Mouse (Mus musculus): ENCODE measurements at regions not wholly inside any gene's neighbourhood (a gene's known extent, or its start where the extent isn't known, plus 50 kb on each side); places are given as distances from the start of the nearest gene placed in this dataset.

- in situ Hi-C loops (cut with MboI; ENCODE audit: low pct_ligation_motif_present, low pct_unique_long_range_greater_than_20kb, low sequenced_read_pairs), result no loop called here
- no peaks in the 10 kb centered on the region for H3K36me3 ChIP-seq (replicated peaks in 1 of 2; ENCODE audit: control insufficient read depth in 1 of 2, insufficient read depth in 1 of 2, low read length in 1 of 2)
- DNase-seq (ENCODE audit: extremely low read depth), result no peak
- H3K4me1 ChIP-seq (ENCODE audit: control insufficient read depth in 1 of 2, insufficient read depth in 2 of 2), result no peaks in the 10 kb centered on the region
- no peaks in the 10 kb centered on the region for H3K9me3 ChIP-seq (replicated peaks; ENCODE audit: low read length)
- no peaks in the 10 kb centered on the region for H3K79me2 ChIP-seq (replicated peaks; ENCODE audit: control insufficient read depth, extremely low read depth, insufficient read depth, poor library complexity, severe bottlenecking)
- H3K9ac ChIP-seq (ENCODE audit: insufficient read depth, low read depth), result no peak overlapping the region
- no peak for TF ChIP-seq ZKSCAN1 (IDR thresholded peaks at IDR 0.05; ENCODE audit: borderline replicate concordance, low read depth, low read length)
- TF ChIP-seq POLR2A (IDR thresholded peaks at IDR 0.05; ENCODE audit: low read depth, low read length), result no peak
- no peak for TF ChIP-seq CHD1 (IDR thresholded peaks at IDR 0.05; ENCODE audit: low read depth, low read length)
- no peak for TF ChIP-seq RCOR1 (conservative IDR thresholded peaks at IDR 0.05; ENCODE audit: low read depth, low read length)
- no peak for TF ChIP-seq KAT2A (IDR thresholded peaks at IDR 0.05; ENCODE audit: insufficient replicate concordance, low read length)
- TF ChIP-seq SIN3A (IDR thresholded peaks at IDR 0.05; ENCODE audit: low read length), result no peak
- TF ChIP-seq IRF4 (IDR thresholded peaks at IDR 0.05; ENCODE audit: low read depth, low read length), result no peak
- no peak for TF ChIP-seq PAX5 (IDR thresholded peaks at IDR 0.05; ENCODE audit: low read length)
- no peak for TF ChIP-seq ELF1 (IDR thresholded peaks at IDR 0.05; ENCODE audit: low read depth, low read length)
- TF ChIP-seq NRF1 (IDR thresholded peaks at IDR 0.05; ENCODE audit: low read depth, low read length), result no peak
- no peak for TF ChIP-seq CHD2 (IDR thresholded peaks at IDR 0.05; ENCODE audit: low read length)
- TF ChIP-seq SMC3 (IDR thresholded peaks at IDR 0.05; ENCODE audit: low read depth, low read length), result no peak
- TF ChIP-seq RAD21 (IDR thresholded peaks at IDR 0.05; ENCODE audit: low read depth, low read length), result no peak
- no peak for TF ChIP-seq NELFE (IDR thresholded peaks at IDR 0.05; ENCODE audit: low read depth, low read length)
- no peak for TF ChIP-seq HCFC1 (IDR thresholded peaks at IDR 0.05; ENCODE audit: low read depth, low read length)
- TF ChIP-seq ZC3H11A (IDR thresholded peaks at IDR 0.05; ENCODE audit: low read depth, low read length), result no peak
- TF ChIP-seq CTCF (conservative IDR thresholded peaks at IDR 0.05 in 1 of 2, IDR thresholded peaks at IDR 0.05 in 1 of 2; ENCODE audit: low read depth in 2 of 2, low read length in 2 of 2), result no peak
- no peak for TF ChIP-seq USF2 (conservative IDR thresholded peaks at IDR 0.05; ENCODE audit: low read depth, low read length)
- no peak for TF ChIP-seq MAX (IDR thresholded peaks at IDR 0.05; ENCODE audit: low read length)
- TF ChIP-seq E2F4 (IDR thresholded peaks at IDR 0.05; ENCODE audit: insufficient replicate concordance, low read depth, low read length), result no peak
- no peak overlapping the region for H3K4me3 ChIP-seq (replicated peaks in 1 of 3; ENCODE audit: low read depth in 2 of 3, low read length in 2 of 3, poor library complexity in 1 of 3)
- H3K4me2 ChIP-seq (ENCODE audit: insufficient read depth, low read depth, poor library complexity, severe bottlenecking), result no peak overlapping the region
- no peaks in the 10 kb centered on the region for H3K27me3 ChIP-seq (replicated peaks)
- no peak overlapping the region for H3K27ac ChIP-seq (ENCODE audit: insufficient read depth, low read depth)
- dilution Hi-C loops (cut with MboI; ENCODE audit: extremely low pct_ligation_motif_present, extremely low pct_unique_long_range_greater_than_20kb, low sequenced_read_pairs), result no loop called here
These were observed 156.1 kb downstream of the Mbip start for GRCm38 (mm10) chr12:56189562-56189961.

DNA sequence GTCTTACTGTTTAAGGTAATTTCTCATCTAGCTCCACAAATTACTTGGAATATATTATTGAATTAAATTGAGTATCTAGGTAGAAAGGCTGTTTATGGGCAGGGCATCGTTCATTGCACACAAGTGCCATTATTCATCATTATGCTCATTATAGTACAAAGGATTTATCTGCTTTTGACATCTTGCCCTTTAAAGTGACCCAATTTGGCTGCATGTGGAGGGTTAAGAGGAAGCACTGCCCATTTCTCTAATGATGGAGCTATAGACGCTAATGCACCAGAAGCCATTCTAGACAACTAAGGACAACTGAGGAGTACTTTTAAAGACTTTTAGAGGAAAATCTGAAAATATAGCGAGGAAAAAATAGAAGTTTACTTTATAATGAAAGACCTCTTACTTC, 185.0 kb downstream of the Mbip start:
- no peak overlapping the region for H3K9ac ChIP-seq (ENCODE audit: insufficient read depth, low read depth)
- H3K27me3 ChIP-seq (replicated peaks), result no peaks in the 10 kb centered on the region
- H3K4me3 ChIP-seq (replicated peaks in 1 of 3; ENCODE audit: low read depth in 2 of 3, low read length in 2 of 3, poor library complexity in 1 of 3), result no peak overlapping the region
- H3K79me2 ChIP-seq (replicated peaks; ENCODE audit: control insufficient read depth, extremely low read depth, insufficient read depth, poor library complexity, severe bottlenecking), result no peaks in the 10 kb centered on the region
- in situ Hi-C loops (cut with MboI; ENCODE audit: low pct_ligation_motif_present, low pct_unique_long_range_greater_than_20kb, low sequenced_read_pairs) (no loop called here), dilution Hi-C loops (cut with MboI; ENCODE audit: extremely low pct_ligation_motif_present, extremely low pct_unique_long_range_greater_than_20kb, low sequenced_read_pairs) (no loop called here)
- H3K36me3 ChIP-seq (replicated peaks in 1 of 2; ENCODE audit: control insufficient read depth in 1 of 2, insufficient read depth in 1 of 2, low read length in 1 of 2), result no peaks in the 10 kb centered on the region
- no peak overlapping the region for H3K27ac ChIP-seq (ENCODE audit: insufficient read depth, low read depth)
- H3K4me2 ChIP-seq (ENCODE audit: insufficient read depth, low read depth, poor library complexity, severe bottlenecking), result no peak overlapping the region
- H3K4me1 ChIP-seq (ENCODE audit: control insufficient read depth in 1 of 2, insufficient read depth in 2 of 2), result no peaks in the 10 kb centered on the region
- DNase-seq (ENCODE audit: extremely low read depth), result no peak
- no peaks in the 10 kb centered on the region for H3K9me3 ChIP-seq (replicated peaks; ENCODE audit: low read length)
- TF ChIP-seq UBTF (IDR thresholded peaks at IDR 0.05; ENCODE audit: low read depth, low read length) (no peak), GABPA (IDR thresholded peaks at IDR 0.05; ENCODE audit: insufficient replicate concordance, low read depth, low read length) (no peak), ZMIZ1 (IDR thresholded peaks at IDR 0.05; ENCODE audit: low read depth, low read length) (no peak), ZC3H11A (IDR thresholded peaks at IDR 0.05; ENCODE audit: low read depth, low read length) (no peak)

All from CH12.LX (cell line).